Mouse (Mus musculus) erythroblast, embryonic 14.5 days (primary cell): ENCODE results near the gene Gng2. TPM values are rescaled to one million over a fixed set of nuclear protein-coding genes. Genes with fewer than 3 reads are reported as not detected.

Source experiments
- H3K27me3 ChIP-seq: 2 replicates; pipeline ENCODE4 v1.6.1; 2012; ENCODE audit warnings: inconsistent platforms; ENCODE audit not compliant: control insufficient read depth
- H3K36me3 ChIP-seq: 2 replicates; pipeline ENCODE4 v1.6.1; 2012; ENCODE audit warnings: mild to moderate bottlenecking, inconsistent platforms; ENCODE audit not compliant: control insufficient read depth
- H3K4me1 ChIP-seq: 2 replicates; pipeline ENCODE4 v1.6.1; 2012; ENCODE audit warnings: inconsistent platforms; ENCODE audit not compliant: control insufficient read depth
- H3K4me3 ChIP-seq: replicated peaks from 2 replicates; pipeline ENCODE3; 2012; ENCODE audit warnings: moderate library complexity, mild to moderate bottlenecking, inconsistent platforms
- H3K9me3 ChIP-seq: 2 replicates; pipeline ENCODE4 v1.6.1; 2012; ENCODE audit warnings: low read length, inconsistent platforms, mixed read lengths; ENCODE audit not compliant: control insufficient read depth
- GATA1 ChIP-seq: IDR thresholded peaks from 2 replicates; pipeline ENCODE4 v1.6.1; 2012; ENCODE audit warnings: low read length, inconsistent platforms, mixed read lengths
- TAL1 ChIP-seq: IDR thresholded peaks from 3 replicates; pipeline ENCODE4 v1.6.1; 2012; ENCODE audit warnings: low read length, inconsistent platforms, mixed read lengths
- polyA plus RNA-seq: library from polyadenylated mRNA; stranded (reverse); fragments of >175 nt; gene quantifications from 2 replicates; pipeline ENCODE4 v1.2.3, GENCODE M21; 2012

Gene Gng2
- polyA plus RNA-seq, 1 experiment: not detected

DNA sequence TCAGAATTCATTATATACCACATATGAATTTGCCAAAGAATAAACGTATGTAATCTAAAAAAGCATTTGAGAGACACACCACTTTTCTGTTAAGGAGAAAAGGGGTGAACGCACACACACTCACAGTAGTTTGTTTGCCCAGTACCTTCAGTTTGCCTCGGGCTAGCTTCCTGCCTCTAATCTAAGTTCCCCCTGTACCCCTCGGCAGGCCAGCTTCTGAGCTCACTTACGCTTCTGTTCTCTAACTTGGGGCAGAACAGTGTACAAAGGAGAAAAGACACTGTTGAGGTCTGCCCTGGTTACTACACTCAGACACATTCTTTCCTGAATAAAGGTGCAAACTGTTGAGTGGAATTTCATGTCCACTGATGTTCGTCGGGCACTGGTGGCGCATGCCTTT is 51.1 kb downstream of the Gng2 start:
- H3K27me3 ChIP-seq: no peaks in the 10 kb centered on the region
- TF ChIP-seq TAL1 (no peak), GATA1 (no peak)

DNA sequence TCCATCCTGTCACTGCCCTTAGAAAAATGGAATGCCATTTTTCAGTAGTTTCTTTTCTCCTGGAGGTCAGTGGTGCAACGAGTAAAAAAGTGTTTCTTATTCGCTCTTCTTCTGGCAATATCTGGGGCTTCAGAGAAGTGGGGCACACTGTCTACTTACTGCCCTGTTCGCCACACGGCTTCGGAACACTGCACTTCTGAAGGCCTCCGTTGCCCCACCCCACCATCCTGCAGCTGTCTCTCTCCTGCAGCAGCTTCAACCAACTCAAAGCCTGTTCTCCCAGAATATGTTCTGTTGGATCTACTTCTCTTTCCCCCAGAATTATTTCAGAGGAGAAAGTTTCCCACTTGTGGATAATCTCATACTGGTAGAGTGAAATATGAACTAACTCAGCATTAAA is 52.3 kb downstream of the Gng2 start:
- no peaks in the 10 kb centered on the region for H3K9me3 ChIP-seq
- H3K4me1 ChIP-seq: peaks cover 25% of the 10 kb centered on the region
- H3K27me3 ChIP-seq: no peaks in the 10 kb centered on the region
- H3K4me3 ChIP-seq: no peak overlapping the region
- TF ChIP-seq TAL1: no peak
- no peak for TF ChIP-seq GATA1
- H3K36me3 ChIP-seq: no peaks in the 10 kb centered on the region

More for the DNA sequence above, 51.1 kb downstream of the Gng2 start:
- H3K36me3 ChIP-seq: no peaks in the 10 kb centered on the region
- no peak overlapping the region for H3K4me3 ChIP-seq
- H3K9me3 ChIP-seq: no peaks in the 10 kb centered on the region
- H3K4me1 ChIP-seq: peaks cover 25% of the 10 kb centered on the region

DNA sequence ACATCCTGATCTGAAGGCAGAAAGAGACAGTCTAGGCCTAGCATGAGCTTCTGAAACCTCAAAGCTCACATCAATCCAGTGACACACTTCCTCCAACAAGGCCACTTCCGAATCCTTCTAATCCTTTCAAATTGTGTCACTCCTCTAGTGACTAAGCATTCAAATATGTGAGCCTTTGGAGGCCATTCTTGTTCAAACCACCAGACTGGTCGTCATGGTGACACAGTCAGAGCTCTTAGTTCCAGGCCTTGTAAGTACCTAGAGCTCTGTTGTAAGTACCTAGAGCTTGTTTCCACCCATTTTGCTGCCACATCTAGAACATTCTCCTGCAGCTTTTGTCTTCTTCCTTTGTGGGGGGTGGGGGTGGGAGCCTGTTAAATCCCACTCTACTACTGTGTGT is 53.3 kb downstream of the Gng2 start:
- Histone ChIP-seq H3K27me3 (no peaks in the 10 kb centered on the region), H3K9me3 (no peaks in the 10 kb centered on the region), H3K4me1 (peaks cover 25% of the 10 kb centered on the region), H3K36me3 (no peaks in the 10 kb centered on the region), H3K4me3 (no peak overlapping the region)
- TF ChIP-seq GATA1 (no peak), TAL1 (no peak)

GRCm38 (mm10) chr14:19920254-19920691 is 57.2 kb downstream of the Gng2 start:
- no peaks in the 10 kb centered on the region for H3K27me3 ChIP-seq
- no peaks in the 10 kb centered on the region for H3K9me3 ChIP-seq

GRCm38 (mm10) chr14:19919789-19920188 is 57.6 kb downstream of the Gng2 start:
- H3K36me3 ChIP-seq: no peaks in the 10 kb centered on the region
- H3K27me3 ChIP-seq: no peaks in the 10 kb centered on the region
- TF ChIP-seq GATA1 (no peak), TAL1 (no peak)
- no peak overlapping the region for H3K4me3 ChIP-seq
- H3K4me1 ChIP-seq: no peaks in the 10 kb centered on the region
- H3K9me3 ChIP-seq: no peaks in the 10 kb centered on the region

More at GRCm38 (mm10) chr14:19920254-19920691, 57.2 kb downstream of the Gng2 start:
- no peaks in the 10 kb centered on the region for H3K36me3 ChIP-seq
- peaks cover 3% of the 10 kb centered on the region for H3K4me1 ChIP-seq
- H3K4me3 ChIP-seq: no peak overlapping the region
- no peak for TF ChIP-seq TAL1
- no peak for TF ChIP-seq GATA1

- Histone ChIP-seq H3K4me1 (no peaks in the 10 kb centered on the region), H3K27me3 (no peaks in the 10 kb centered on the region), H3K4me3 (no peak overlapping the region), H3K36me3 (no peaks in the 10 kb centered on the region), H3K9me3 (no peaks in the 10 kb centered on the region)
- TF ChIP-seq TAL1 (no peak), GATA1 (no peak)
Observed at GRCm38 (mm10) chr14:19917534-19917933, 59.9 kb downstream of the Gng2 start.

DNA sequence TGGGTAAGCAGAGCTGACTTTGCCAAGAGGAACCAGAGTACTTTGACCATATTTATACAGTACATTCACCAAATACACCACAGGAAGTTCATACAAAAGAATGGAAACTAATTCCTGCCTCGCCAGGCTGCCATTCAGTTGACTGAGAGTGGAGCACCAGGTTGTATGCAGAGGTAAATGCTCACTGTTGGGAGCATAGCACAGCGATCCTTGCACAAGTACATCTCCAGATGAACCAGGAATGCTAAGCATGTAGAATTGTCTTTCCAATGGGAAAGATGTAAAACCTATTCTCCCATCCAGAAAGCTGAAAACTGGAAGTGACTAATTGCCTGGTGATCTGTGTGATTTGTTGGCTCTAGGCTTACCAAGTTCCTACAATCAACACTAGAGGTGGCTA is 61.1 kb downstream of the Gng2 start:
- TF ChIP-seq TAL1: no peak
- TF ChIP-seq GATA1: no peak
- H3K27me3 ChIP-seq: no peaks in the 10 kb centered on the region
- no peaks in the 10 kb centered on the region for H3K9me3 ChIP-seq
- no peaks in the 10 kb centered on the region for H3K36me3 ChIP-seq
- no peak overlapping the region for H3K4me3 ChIP-seq
- no peaks in the 10 kb centered on the region for H3K4me1 ChIP-seq

DNA sequence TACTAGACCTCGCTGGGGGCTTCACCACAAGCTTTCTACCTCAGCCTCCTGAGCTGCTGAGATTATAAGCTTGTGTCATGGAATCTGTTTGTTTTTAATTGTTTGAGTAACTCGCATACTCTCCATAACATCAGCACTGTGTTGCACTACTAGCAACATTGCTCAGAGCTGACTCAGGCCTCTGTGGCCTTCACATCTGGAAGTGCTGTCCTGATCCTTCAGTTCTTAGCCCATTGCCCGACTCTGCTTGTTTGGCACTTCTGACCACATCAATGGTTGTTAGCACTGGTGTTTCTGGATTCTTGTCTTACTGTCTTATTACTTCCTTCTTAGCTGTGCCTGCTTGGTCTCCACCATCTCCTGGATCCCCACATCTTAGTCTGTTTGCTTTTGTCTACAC is 64.5 kb downstream of the Gng2 start:
- TF ChIP-seq GATA1: no peak
- no peak for TF ChIP-seq TAL1
- H3K4me3 ChIP-seq: no peak overlapping the region
- H3K27me3 ChIP-seq: no peaks in the 10 kb centered on the region
- no peaks in the 10 kb centered on the region for H3K4me1 ChIP-seq
- no peaks in the 10 kb centered on the region for H3K36me3 ChIP-seq
- no peaks in the 10 kb centered on the region for H3K9me3 ChIP-seq

- TF ChIP-seq GATA1: no peak
- TF ChIP-seq TAL1: no peak
- H3K9me3 ChIP-seq: no peaks in the 10 kb centered on the region
- H3K36me3 ChIP-seq: no peaks in the 10 kb centered on the region
Observed at GRCm38 (mm10) chr14:19905615-19906014, 71.8 kb downstream of the Gng2 start.

DNA sequence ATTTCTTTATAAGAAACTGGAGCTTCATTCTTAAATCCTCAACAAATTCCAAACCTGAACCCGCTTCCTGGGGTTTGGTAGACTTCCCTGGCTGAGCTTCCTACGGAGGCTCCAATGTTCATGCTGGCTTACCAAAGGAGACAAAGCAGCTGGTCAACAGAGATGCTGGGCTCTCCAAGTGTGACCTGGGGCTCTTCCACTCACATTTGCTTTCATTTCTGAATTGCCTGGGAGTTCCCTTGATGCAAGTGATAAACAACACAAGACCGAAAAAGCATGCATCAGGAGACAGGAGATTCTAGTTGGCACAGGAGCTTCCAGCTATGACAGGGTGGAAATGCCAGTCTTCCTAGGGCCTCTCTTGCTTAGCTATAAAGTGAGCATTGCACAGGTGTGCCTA is 72.6 kb downstream of the Gng2 start:
- TF ChIP-seq GATA1: no peak
- TF ChIP-seq TAL1: no peak
- no peaks in the 10 kb centered on the region for H3K4me1 ChIP-seq
- H3K4me3 ChIP-seq: no peak overlapping the region
- no peaks in the 10 kb centered on the region for H3K36me3 ChIP-seq
- H3K27me3 ChIP-seq: no peaks in the 10 kb centered on the region
- no peaks in the 10 kb centered on the region for H3K9me3 ChIP-seq

More at GRCm38 (mm10) chr14:19905615-19906014, 71.8 kb downstream of the Gng2 start:
- Histone ChIP-seq H3K27me3 (no peaks in the 10 kb centered on the region), H3K4me1 (no peaks in the 10 kb centered on the region), H3K4me3 (no peak overlapping the region)
